Mouse (Mus musculus) midbrain, embryonic 12.5 days (tissue): ENCODE measurements around the gene Gm19684. TPM values are rescaled to one million over a fixed set of nuclear protein-coding genes. Genes with fewer than 3 reads are reported as not detected.
"Not testable (repeated sequence)": the region's sequence is repeated elsewhere in the genome, so short reads cannot be mapped to it uniquely, and the experiment has no call there.

ENCODE experiments used
- ATAC-seq: fragments of 200-750 bp; cut with Nextera tagmentation; 2 replicates; pipeline ENCODE4 v1.8.0; 2017; ENCODE audit warnings: low read depth, moderate TSS enrichment, moderate library complexity; ENCODE audit not compliant: low FRiP score
- H3K27ac ChIP-seq: fragments of 300-500 bp; sonication (generic); replicated peaks from 2 replicates; pipeline ENCODE4 v1.5.1; 2016; ENCODE audit warnings: mild to moderate bottlenecking
- H3K27me3 ChIP-seq: fragments of 300-500 bp; sonication (generic); 2 replicates; pipeline ENCODE4 v1.6.1; 2016; ENCODE audit warnings: mild to moderate bottlenecking
- H3K36me3 ChIP-seq: fragments of 300-500 bp; sonication (generic); 2 replicates; pipeline ENCODE4 v1.6.1; 2016
- H3K4me1 ChIP-seq: fragments of 300-500 bp; sonication (generic); 2 replicates; pipeline ENCODE4 v1.6.1; 2016
- H3K4me2 ChIP-seq: fragments of 300-500 bp; sonication (generic); replicated peaks from 2 replicates; pipeline ENCODE4 v1.6.1; 2016; ENCODE audit warnings: mild to moderate bottlenecking, moderate library complexity
- H3K4me3 ChIP-seq: fragments of 300-500 bp; sonication (generic); 2 replicates; pipeline ENCODE4 v1.5.1; 2016; ENCODE audit warnings: mild to moderate bottlenecking
- H3K9ac ChIP-seq: fragments of 300-500 bp; sonication (generic); replicated peaks from 2 replicates; pipeline ENCODE4 v1.6.1; 2016; ENCODE audit warnings: mild to moderate bottlenecking, moderate library complexity
- H3K9me3 ChIP-seq: fragments of 300-500 bp; sonication (generic); 2 replicates; pipeline ENCODE4 v1.6.1; 2016; ENCODE audit warnings: mild to moderate bottlenecking
- WGBS: fragments of 180-500 bp; shearing (Covaris S2); methylation state at CpG from one replicate; pipeline ENCODE4 v1.1.7; 2016; 5-methylcytosine and 5-hydroxymethylcytosine counted together
- polyA plus RNA-seq: library from polyadenylated mRNA; unstranded; fragments of >200 nt; fragmentation: Nextera tagmentation; extraction: Ambion mirVana; gene quantifications from 2 replicates; pipeline ENCODE4 v1.2.1, GENCODE M21; 2016

The Gm19684 gene
- polyA plus RNA-seq, 1 experiment from 2014 or later: not detected

DNA sequence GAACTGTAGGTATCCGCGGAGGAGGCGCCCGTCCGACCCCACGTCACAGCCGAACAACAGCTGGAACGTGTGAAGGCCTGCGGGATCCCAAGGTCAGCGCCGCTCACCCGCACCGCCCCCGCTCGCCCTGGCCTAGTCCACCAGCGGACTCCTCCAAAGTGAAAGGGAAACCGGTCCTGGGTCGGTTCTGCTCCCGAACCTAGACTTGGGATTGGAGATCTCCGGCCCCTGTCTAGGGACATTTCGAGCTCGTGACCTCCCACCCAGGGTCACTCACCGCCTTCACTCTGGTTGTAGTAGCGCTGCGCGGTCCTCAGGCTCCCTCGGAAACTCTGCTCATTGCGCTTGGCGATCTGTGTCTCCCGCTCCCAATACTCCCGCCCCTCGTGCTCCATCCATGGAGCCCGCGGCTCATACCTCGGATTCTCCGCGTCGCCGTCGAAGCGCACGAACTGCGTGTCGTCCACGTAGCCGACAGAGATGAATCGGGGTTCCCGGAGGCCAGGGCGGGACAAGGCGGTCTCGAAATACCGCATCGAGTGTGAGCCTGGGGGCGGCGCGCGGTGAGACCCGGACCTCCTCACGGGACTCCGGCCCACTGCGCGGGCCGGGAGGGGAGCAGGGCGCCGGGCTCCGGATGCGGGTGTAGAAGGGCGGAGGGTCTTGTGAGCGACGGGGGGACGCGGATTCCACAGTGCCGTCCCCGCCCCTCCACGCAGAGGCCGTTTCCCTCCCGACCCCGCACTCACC lies 23.8 kb downstream of the Gm19684 start:
- Histone ChIP-seq H3K9me3 (no peaks in the 10 kb centered on the region), H3K27me3 (peaks cover 57% of the 10 kb centered on the region), H3K9ac (no peak overlapping the region), H3K4me3 (peak overlapping the region; percentile 36), H3K4me2 (peak overlapping the region; percentile 47), H3K36me3 (no peaks in the 10 kb centered on the region), H3K4me1 (peaks cover 10% of the 10 kb centered on the region; the same call in 1 of the 2 replicates), H3K27ac (no peak overlapping the region)
- WGBS: 1% methylated on average over 68 of the region's 78 CpGs
- ATAC-seq: 0 out of 2 replicates have a peak, but pooled peaks have one; percentile 6

DNA sequence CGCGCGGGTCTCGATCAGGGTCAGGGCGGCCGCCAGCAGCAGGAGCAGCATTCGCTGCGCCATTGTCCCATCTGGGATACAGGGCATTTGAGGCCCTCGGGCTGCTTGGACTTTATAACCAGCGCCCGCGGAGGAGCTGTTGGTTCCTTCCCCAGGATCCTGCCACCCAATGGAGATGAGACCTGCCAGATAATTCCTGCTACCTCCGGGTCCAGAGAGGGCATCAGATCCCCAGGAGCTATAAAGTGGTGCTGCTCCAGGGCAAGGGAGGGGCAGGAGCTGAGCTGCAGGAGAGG lies 24.3 kb downstream of the Gm19684 start:
- 0 out of 2 replicates have a peak, but pooled peaks have one; percentile 30 for ATAC-seq
- not testable (repeated sequence) for H3K36me3 ChIP-seq, H3K9ac ChIP-seq, H3K9me3 ChIP-seq, H3K27ac ChIP-seq
- Histone ChIP-seq H3K27me3 (peaks cover 58% of the 10 kb centered on the region), H3K4me1 (peaks cover 10% of the 10 kb centered on the region; the same call in 1 of the 2 replicates), H3K4me3 (peak overlapping the region; percentile 36), H3K4me2 (peak overlapping the region; percentile 47)
- 2% methylated on average over 13 of the region's 13 CpGs for WGBS

DNA sequence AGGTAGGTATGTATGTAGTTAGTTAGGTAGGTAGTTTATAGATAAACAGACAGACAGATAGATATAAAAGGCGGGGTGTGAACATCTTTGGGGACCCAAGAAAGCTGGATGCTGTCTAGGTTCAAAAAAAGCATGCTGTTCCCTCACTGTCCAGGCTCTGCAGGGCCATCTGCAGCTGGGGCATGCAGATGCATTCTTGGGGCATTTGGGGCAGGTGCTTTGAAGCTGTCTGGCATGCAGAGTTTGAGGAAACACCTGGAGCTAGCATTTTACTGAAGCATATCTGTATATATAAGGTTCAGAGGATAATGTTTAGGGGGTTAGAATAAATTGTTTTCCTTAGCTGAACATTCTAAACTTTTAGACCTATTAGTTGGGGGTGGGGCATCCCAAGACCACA lies 25.5 kb downstream of the Gm19684 start:
- H3K9me3 ChIP-seq, H3K36me3 ChIP-seq, ATAC-seq, H3K4me2 ChIP-seq, H3K9ac ChIP-seq, H3K27ac ChIP-seq, H3K4me3 ChIP-seq: not testable (repeated sequence)
- Histone ChIP-seq H3K27me3 (peaks cover 50% of the 10 kb centered on the region), H3K4me1 (peaks cover 10% of the 10 kb centered on the region; the same call in 1 of the 2 replicates)
- 85% methylated on average over 1 of the region's 1 CpGs for WGBS

- not testable (repeated sequence) for H3K9me3 ChIP-seq, H3K4me3 ChIP-seq, H3K27ac ChIP-seq, H3K9ac ChIP-seq, H3K36me3 ChIP-seq, H3K4me2 ChIP-seq, ATAC-seq
- Histone ChIP-seq H3K4me1 (peaks cover 10% of the 10 kb centered on the region; the same call in 1 of the 2 replicates), H3K27me3 (peaks cover 48% of the 10 kb centered on the region)
- 73% methylated on average over 5 of the region's 5 CpGs for WGBS
These were observed 27.0 kb downstream of the Gm19684 start for GRCm38 (mm10) chr17:36148468-36148867.

- H3K27me3 ChIP-seq: peaks cover 47% of the 10 kb centered on the region
- not testable (repeated sequence) for H3K27ac ChIP-seq, H3K9ac ChIP-seq, H3K4me1 ChIP-seq, H3K9me3 ChIP-seq, H3K36me3 ChIP-seq, H3K4me2 ChIP-seq, H3K4me3 ChIP-seq, ATAC-seq
- WGBS: 56% methylated on average over 4 of the region's 4 CpGs
These were observed 29.7 kb downstream of the Gm19684 start for GRCm38 (mm10) chr17:36151200-36151599.

- 17% methylated on average over 3 of the region's 3 CpGs for WGBS
- peaks cover 67% of the 10 kb centered on the region for H3K27me3 ChIP-seq
- ATAC-seq: no peak
These were observed 33.0 kb downstream of the Gm19684 start for GRCm38 (mm10) chr17:36154271-36155149.

DNA sequence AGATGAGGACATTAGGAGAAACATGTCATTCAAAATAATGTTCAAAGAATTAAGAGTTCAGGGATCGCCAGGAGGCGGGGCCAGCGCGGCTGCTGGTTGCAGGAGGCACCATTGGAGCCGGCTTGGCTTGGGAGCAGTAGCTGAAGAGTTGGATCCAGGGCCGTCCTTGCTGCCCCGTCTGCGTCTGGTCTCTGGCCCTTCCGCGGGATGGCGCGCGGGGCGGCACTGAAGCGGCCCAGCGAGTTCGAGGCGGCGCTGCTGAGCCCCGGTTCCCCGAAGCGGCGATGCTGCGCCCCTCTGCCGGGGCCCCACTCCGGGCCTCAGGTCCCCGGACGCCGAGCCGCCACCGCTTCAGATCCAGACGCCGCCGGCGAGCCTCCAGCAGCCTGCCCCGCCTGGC lies 36.3 kb downstream of the Gm19684 start:
- H3K36me3 ChIP-seq, H3K27ac ChIP-seq, H3K4me1 ChIP-seq, H3K9me3 ChIP-seq, ATAC-seq, H3K9ac ChIP-seq: not testable (repeated sequence)
- H3K27me3 ChIP-seq: peaks cover 82% of the 10 kb centered on the region
- under 1% methylated on average over 34 of the region's 36 CpGs for WGBS
- peak overlapping the region; percentile 55 for H3K4me2 ChIP-seq
- peak overlapping the region; percentile 35 for H3K4me3 ChIP-seq

More at GRCm38 (mm10) chr17:36154271-36155149, 33.0 kb downstream of the Gm19684 start:
- H3K4me2 ChIP-seq: no peak overlapping the region
- no peak overlapping the region for H3K9ac ChIP-seq
- no peak overlapping the region for H3K27ac ChIP-seq
- H3K9me3 ChIP-seq: no peaks in the 10 kb centered on the region
- no peak overlapping the region for H3K4me3 ChIP-seq
- peaks cover 4% of the 10 kb centered on the region; the same call in 1 of the 2 replicates for H3K4me1 ChIP-seq
- H3K36me3 ChIP-seq: no peaks in the 10 kb centered on the region

GRCm38 (mm10) chr17:36158264-36158663 lies 36.8 kb downstream of the Gm19684 start:
- H3K27ac ChIP-seq, H3K9me3 ChIP-seq, H3K9ac ChIP-seq, H3K36me3 ChIP-seq, ATAC-seq, H3K4me1 ChIP-seq: not testable (repeated sequence)
- Histone ChIP-seq H3K27me3 (peaks cover 82% of the 10 kb centered on the region), H3K4me3 (peak overlapping the region; percentile 35), H3K4me2 (peak overlapping the region; percentile 55)
- WGBS: 13% methylated on average over 11 of the region's 11 CpGs

DNA sequence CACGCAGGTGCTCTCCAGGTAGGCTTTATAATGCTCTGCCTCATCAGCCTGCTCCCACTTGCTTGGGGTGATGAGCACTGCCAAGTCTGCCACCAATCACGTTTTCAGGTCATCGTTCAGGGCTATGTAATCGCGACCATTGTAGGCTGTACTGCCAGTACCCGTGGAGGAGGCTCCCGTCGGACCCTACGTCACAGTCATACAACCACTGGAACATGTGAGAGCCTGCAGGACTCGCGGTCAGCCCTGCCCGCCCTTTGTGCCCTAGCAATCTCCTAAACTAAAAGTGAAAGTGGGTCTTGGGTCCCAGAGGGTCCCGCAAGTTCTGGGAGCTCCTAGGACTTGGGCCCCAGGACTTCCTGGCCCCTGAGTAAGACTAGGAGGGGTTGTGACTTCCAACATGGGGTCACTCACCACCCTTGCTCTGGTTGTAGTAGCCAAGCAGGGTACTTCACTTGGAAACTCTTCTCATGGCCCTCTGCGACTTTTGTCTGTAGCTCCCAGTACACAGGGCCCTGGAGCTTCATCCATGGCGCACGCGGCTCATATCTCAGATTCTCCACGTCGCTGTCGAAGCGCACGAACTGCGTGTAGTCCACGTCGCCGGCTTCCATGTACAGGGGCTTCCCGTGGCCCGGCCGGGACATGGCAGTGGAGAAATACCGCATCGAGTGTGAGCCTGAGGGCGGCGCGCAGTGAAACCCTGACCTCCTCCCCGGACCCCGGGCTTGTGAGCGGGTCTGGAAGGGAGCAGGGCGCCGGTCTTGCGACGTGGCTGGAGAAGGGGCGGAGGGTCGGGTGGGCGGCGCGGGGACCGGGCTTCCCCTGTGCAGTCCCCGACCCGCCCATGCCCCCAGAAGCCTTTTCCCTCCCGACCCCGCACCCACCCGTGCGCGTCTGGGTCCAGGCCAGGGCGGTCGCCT lies 39.9 kb downstream of the Gm19684 start:
- H3K4me1 ChIP-seq: peaks cover 8% of the 10 kb centered on the region; the same call in 1 of the 2 replicates
- peaks cover 90% of the 10 kb centered on the region for H3K27me3 ChIP-seq
- 1% methylated on average over 56 of the region's 56 CpGs for WGBS
- H3K4me3 ChIP-seq: peak overlapping the region; percentile 21; the same call in 1 of the 2 replicates
- no peaks in the 10 kb centered on the region for H3K9me3 ChIP-seq
- H3K36me3 ChIP-seq: no peaks in the 10 kb centered on the region
- ATAC-seq: no peak
- no peak overlapping the region for H3K27ac ChIP-seq
- peak overlapping the region; percentile 22; the same call in 1 of the 2 replicates for H3K4me2 ChIP-seq
- no peak overlapping the region for H3K9ac ChIP-seq

DNA sequence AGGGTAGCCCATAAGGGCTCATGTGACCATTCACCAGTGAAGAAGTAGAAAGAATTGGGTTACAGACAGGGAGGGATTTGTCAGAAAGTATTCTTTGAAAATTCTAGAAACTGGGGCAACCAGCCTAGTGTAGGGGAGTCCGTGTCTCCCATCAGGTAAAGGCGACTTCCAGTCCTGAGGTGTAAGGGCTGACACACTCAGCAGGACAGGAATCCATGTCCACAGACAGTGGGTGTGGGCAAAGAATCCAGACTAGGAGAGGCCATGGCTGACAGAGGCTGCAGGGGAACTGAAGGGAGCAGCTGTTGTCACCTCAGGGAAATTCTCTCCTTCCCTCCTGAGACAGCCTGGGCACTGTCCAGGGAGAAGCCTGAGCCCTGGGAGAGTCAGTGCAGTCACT lies 45.4 kb downstream of the Gm19684 start:
- H3K27me3 ChIP-seq: peaks cover 82% of the 10 kb centered on the region
- not testable (repeated sequence) for H3K36me3 ChIP-seq, H3K4me1 ChIP-seq, ATAC-seq, H3K9me3 ChIP-seq, H3K4me3 ChIP-seq, H3K9ac ChIP-seq, H3K27ac ChIP-seq, H3K4me2 ChIP-seq
- WGBS: 12% methylated on average over 2 of the region's 2 CpGs

DNA sequence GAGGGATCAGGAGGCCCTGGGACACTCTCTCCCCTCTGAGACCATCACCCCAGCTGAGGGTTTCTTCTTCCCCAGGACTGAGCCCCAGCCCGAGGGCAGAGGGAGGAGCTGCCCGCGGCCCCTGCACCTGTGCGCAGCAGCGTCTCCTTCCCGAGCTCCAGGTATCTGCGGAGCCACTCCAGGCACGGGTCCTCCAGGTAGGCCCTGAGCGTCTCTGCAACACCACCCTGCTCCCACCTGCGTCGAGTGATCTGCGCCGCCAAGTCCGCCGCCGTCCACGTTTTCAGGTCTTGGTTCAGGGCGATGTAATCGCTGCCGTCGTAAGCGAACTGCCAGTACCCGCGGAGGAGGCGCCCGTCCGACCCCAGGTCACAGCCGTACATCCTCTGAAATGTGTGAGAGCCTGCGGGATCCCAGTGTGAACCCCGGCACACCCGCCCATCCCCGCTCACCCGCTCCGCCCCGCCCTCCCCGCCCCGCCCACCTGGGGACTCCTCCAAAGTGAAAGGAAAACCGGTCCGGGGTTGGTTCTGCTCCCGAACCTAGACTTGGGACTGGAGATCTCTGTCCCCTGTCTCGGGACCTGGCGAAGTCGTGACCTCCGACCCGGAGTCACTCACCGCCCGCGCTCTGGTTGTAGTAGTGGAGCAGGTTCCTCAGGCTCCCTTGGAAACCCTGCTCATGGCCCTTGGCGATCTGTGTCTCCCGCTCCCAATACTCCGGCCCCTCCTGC lies 46.0 kb downstream of the Gm19684 start:
- Histone ChIP-seq H3K9ac (no peak overlapping the region), H3K36me3 (no peaks in the 10 kb centered on the region), H3K27me3 (peaks cover 77% of the 10 kb centered on the region), H3K4me3 (peak overlapping the region; percentile 25), H3K27ac (no peak overlapping the region), H3K9me3 (no peaks in the 10 kb centered on the region), H3K4me1 (no peaks in the 10 kb centered on the region), H3K4me2 (peak overlapping the region; percentile 41)
- WGBS: under 1% methylated on average over 51 of the region's 51 CpGs
- no peak for ATAC-seq
